Mouse (Mus musculus): Measurements from ENCODE around the gene Baz2b.

- TF ChIP-seq CTCF (IDR thresholded peaks at IDR 0.05; ENCODE audit: low read depth) (no peak), EP300 (IDR thresholded peaks at IDR 0.05; ENCODE audit: low read depth) (no peak)
Observed at GRCm38 (mm10) chr2:59973104-59973641, 236.5 kb downstream of the Baz2b start.

Measured in liver, postnatal 0 days (tissue).